Mouse (Mus musculus): ENCODE measurements at regions not wholly inside any gene's neighbourhood (a gene's known extent, or its start where the extent isn't known, plus 50 kb on each side); places are given as distances from the start of the nearest gene placed in this dataset.
"Not testable (repeated sequence)": the region's sequence is repeated elsewhere in the genome, so short reads cannot be mapped to it uniquely, and the experiment has no call there.

- Histone ChIP-seq H3K4me1 (ENCODE audit: insufficient read depth, low read length) (no peaks in the 10 kb centered on the region), H3K27me3 (ENCODE audit: insufficient read depth, low read length) (no peaks in the 10 kb centered on the region), H3K4me2 (ENCODE audit: low read depth, low read length, poor library complexity, severe bottlenecking) (no peak overlapping the region), H3K9ac (replicated peaks; ENCODE audit: low read length, poor library complexity, severe bottlenecking) (no peak overlapping the region), H3K27ac (ENCODE audit: low read depth, low read length) (no peak overlapping the region), H3K36me3 (ENCODE audit: insufficient read depth, low read length) (no peaks in the 10 kb centered on the region), H3K4me3 (ENCODE audit: low read depth, low read length) (no peak overlapping the region), H3K9me3 (ENCODE audit: low read length) (no peaks in the 10 kb centered on the region)
- no peak for TF ChIP-seq CTCF (IDR thresholded peaks at IDR 0.05)
- DNase-seq (ENCODE audit: low spot score) = peak; percentile 23
- 83% methylated on average over 7 of the region's 7 CpGs for WGBS
- no peak for ATAC-seq (ENCODE audit: low FRiP score)
Measured at GRCm38 (mm10) chr17:61217198-61217722, 1663.9 kb downstream of the Efna5 start.

GRCm38 (mm10) chr17:61204316-61204715 lies 1676.8 kb downstream of the Efna5 start:
- H3K27ac ChIP-seq (ENCODE audit: low read depth, low read length) = no peak overlapping the region
- no peak for DNase-seq (ENCODE audit: low spot score)
- no peak for ATAC-seq (ENCODE audit: low FRiP score)
- no peaks in the 10 kb centered on the region for H3K9me3 ChIP-seq (ENCODE audit: low read length)
- WGBS = 96% methylated on average over 3 of the region's 3 CpGs
- H3K36me3 ChIP-seq (ENCODE audit: insufficient read depth, low read length) = no peaks in the 10 kb centered on the region
- no peaks in the 10 kb centered on the region for H3K27me3 ChIP-seq (ENCODE audit: insufficient read depth, low read length)
- no peak overlapping the region for H3K9ac ChIP-seq (replicated peaks; ENCODE audit: low read length, poor library complexity, severe bottlenecking)
- H3K4me3 ChIP-seq (ENCODE audit: low read depth, low read length) = no peak overlapping the region
- H3K4me1 ChIP-seq (ENCODE audit: insufficient read depth, low read length) = no peaks in the 10 kb centered on the region
- H3K4me2 ChIP-seq (ENCODE audit: low read depth, low read length, poor library complexity, severe bottlenecking) = no peak overlapping the region
- no peak for TF ChIP-seq CTCF (IDR thresholded peaks at IDR 0.05)

DNA sequence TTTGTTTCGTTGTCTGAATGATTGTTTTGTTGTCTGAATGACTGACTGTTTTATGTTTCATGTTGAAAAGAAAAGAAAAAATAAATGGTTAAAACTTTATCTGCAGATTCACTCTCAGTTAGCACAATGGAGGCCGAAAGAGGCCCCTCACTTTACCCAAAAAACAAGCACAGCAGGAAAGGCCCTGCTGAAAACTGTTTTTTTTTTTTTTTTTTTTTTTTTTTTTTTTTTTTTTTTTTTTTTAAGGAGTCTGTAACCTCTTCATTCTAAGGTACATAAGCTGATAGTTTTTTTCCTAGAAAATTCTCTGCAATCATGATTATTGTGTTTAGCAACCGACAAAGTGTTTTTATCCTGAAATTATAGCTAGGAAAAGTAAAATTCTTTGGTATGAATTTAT lies 1693.2 kb downstream of the Efna5 start:
- H3K9ac ChIP-seq (replicated peaks; ENCODE audit: low read length, poor library complexity, severe bottlenecking) = not testable (repeated sequence)

GRCm38 (mm10) chr17:61176586-61176985 lies 1704.5 kb downstream of the Efna5 start:
- Histone ChIP-seq H3K4me1 (ENCODE audit: insufficient read depth, low read length) (no peaks in the 10 kb centered on the region), H3K9me3 (ENCODE audit: low read length) (no peaks in the 10 kb centered on the region), H3K4me2 (ENCODE audit: low read depth, low read length, poor library complexity, severe bottlenecking) (no peak overlapping the region), H3K27me3 (ENCODE audit: insufficient read depth, low read length) (no peaks in the 10 kb centered on the region), H3K9ac (replicated peaks; ENCODE audit: low read length, poor library complexity, severe bottlenecking) (no peak overlapping the region), H3K4me3 (ENCODE audit: low read depth, low read length) (no peak overlapping the region), H3K36me3 (ENCODE audit: insufficient read depth, low read length) (no peaks in the 10 kb centered on the region), H3K27ac (ENCODE audit: low read depth, low read length) (no peak overlapping the region)
- no peak for TF ChIP-seq CTCF (IDR thresholded peaks at IDR 0.05)
- 87% methylated on average over 1 of the region's 1 CpGs for WGBS
- no peak for DNase-seq (ENCODE audit: low spot score)
- no peak for ATAC-seq (ENCODE audit: low FRiP score)

More for the DNA sequence above, 1693.2 kb downstream of the Efna5 start:
- H3K9me3 ChIP-seq (ENCODE audit: low read length); H3K4me3 ChIP-seq (ENCODE audit: low read depth, low read length); H3K4me1 ChIP-seq (ENCODE audit: insufficient read depth, low read length); H3K27me3 ChIP-seq (ENCODE audit: insufficient read depth, low read length); H3K36me3 ChIP-seq (ENCODE audit: insufficient read depth, low read length); DNase-seq (ENCODE audit: low spot score); H3K27ac ChIP-seq (ENCODE audit: low read depth, low read length); H3K4me2 ChIP-seq (ENCODE audit: low read depth, low read length, poor library complexity, severe bottlenecking); ATAC-seq (ENCODE audit: low FRiP score): not testable (repeated sequence)
- 77% methylated on average over 3 of the region's 3 CpGs for WGBS

GRCm38 (mm10) chr17:61159437-61159836 lies 1721.7 kb downstream of the Efna5 start:
- peak; percentile 80 for DNase-seq (ENCODE audit: low spot score)

DNA sequence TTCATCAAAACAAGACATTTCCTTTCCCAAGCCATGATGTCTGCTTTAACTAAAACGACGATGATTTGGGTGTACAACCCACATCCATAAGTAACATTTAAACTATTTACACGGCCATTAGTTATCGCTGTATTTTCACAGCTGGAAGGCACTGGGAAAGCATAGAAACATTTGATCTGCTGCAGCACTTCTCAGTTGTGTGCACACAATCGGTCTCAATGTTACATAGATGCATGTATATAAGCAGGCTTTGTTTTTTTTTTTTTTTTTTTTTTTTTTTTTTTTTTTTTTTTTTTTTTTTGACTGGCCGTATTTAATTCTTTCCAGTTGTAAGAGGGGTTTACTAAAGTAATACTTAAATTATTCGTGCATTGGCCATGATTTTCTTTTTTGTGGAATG lies 1744.1 kb downstream of the Efna5 start:
- WGBS = 85% methylated on average over 7 of the region's 7 CpGs
- TF ChIP-seq CTCF (IDR thresholded peaks at IDR 0.05) = no peak

More at GRCm38 (mm10) chr17:61159437-61159836, 1721.7 kb downstream of the Efna5 start:
- no peak for TF ChIP-seq CTCF (IDR thresholded peaks at IDR 0.05)
- no peak overlapping the region for H3K4me2 ChIP-seq (ENCODE audit: low read depth, low read length, poor library complexity, severe bottlenecking)
- peak; percentile 27; the same call in 1 of the 2 replicates for ATAC-seq (ENCODE audit: low FRiP score)
- no peak overlapping the region for H3K27ac ChIP-seq (ENCODE audit: low read depth, low read length)
- no peaks in the 10 kb centered on the region for H3K4me1 ChIP-seq (ENCODE audit: insufficient read depth, low read length)
- no peak overlapping the region for H3K9ac ChIP-seq (replicated peaks; ENCODE audit: low read length, poor library complexity, severe bottlenecking)
- no peak overlapping the region for H3K4me3 ChIP-seq (ENCODE audit: low read depth, low read length)
- WGBS = 90% methylated on average over 2 of the region's 2 CpGs
- H3K27me3 ChIP-seq (ENCODE audit: insufficient read depth, low read length) = no peaks in the 10 kb centered on the region
- no peaks in the 10 kb centered on the region for H3K9me3 ChIP-seq (ENCODE audit: low read length)
- no peaks in the 10 kb centered on the region for H3K36me3 ChIP-seq (ENCODE audit: insufficient read depth, low read length)

More for the DNA sequence above, 1744.1 kb downstream of the Efna5 start:
- no peak overlapping the region for H3K27ac ChIP-seq (ENCODE audit: low read depth, low read length)
- H3K4me1 ChIP-seq (ENCODE audit: insufficient read depth, low read length) = no peaks in the 10 kb centered on the region
- H3K27me3 ChIP-seq (ENCODE audit: insufficient read depth, low read length) = no peaks in the 10 kb centered on the region
- no peaks in the 10 kb centered on the region for H3K9me3 ChIP-seq (ENCODE audit: low read length)
- H3K4me2 ChIP-seq (ENCODE audit: low read depth, low read length, poor library complexity, severe bottlenecking) = no peak overlapping the region
- ATAC-seq (ENCODE audit: low FRiP score) (no peak), DNase-seq (ENCODE audit: low spot score) (no peak)
- H3K4me3 ChIP-seq (ENCODE audit: low read depth, low read length) = no peak overlapping the region
- H3K9ac ChIP-seq (replicated peaks; ENCODE audit: low read length, poor library complexity, severe bottlenecking) = no peak overlapping the region
- H3K36me3 ChIP-seq (ENCODE audit: insufficient read depth, low read length) = no peaks in the 10 kb centered on the region
